Mouse (Mus musculus) cerebellum, adult 2 months (tissue): ENCODE results near the gene Rundc1. TPM values are rescaled to one million over a fixed set of nuclear protein-coding genes. Genes with fewer than 3 reads are reported as not detected.
A peak's percentile ranks its signal among the peaks of the same experiment; 100 is the strongest.

Source experiments
- DNase-seq, 2 experiments: peaks; one replicate each; pipeline ENCODE4 v3.0.0; 2021
- H3K27ac ChIP-seq: fragments of 200-500 bp; 2 replicates; pipeline ENCODE4 v1.5.1; 2012; ENCODE audit warnings: low read length, control low read depth, inconsistent platforms; ENCODE audit not compliant: insufficient read depth
- H3K27me3 ChIP-seq: fragments of 200-500 bp; 2 replicates; pipeline ENCODE4 v1.6.1; 2012; ENCODE audit warnings: inconsistent platforms, mild to moderate bottlenecking, low read length, moderate library complexity; ENCODE audit not compliant: control insufficient read depth, insufficient read depth
- H3K4me1 ChIP-seq: fragments of 200-500 bp; 2 replicates; pipeline ENCODE4 v1.6.1; 2011; ENCODE audit warnings: low read length; ENCODE audit not compliant: control insufficient read depth, insufficient read depth
- H3K4me3 ChIP-seq: fragments of 200-500 bp; replicated peaks from 2 replicates; pipeline ENCODE3; 2011; ENCODE audit warnings: mild to moderate bottlenecking, low read depth, low read length, control low read depth; ENCODE audit not compliant: insufficient read depth
- CTCF ChIP-seq: fragments of 200-500 bp; IDR thresholded peaks from 2 replicates; pipeline ENCODE4 v1.5.1; 2011; ENCODE audit warnings: low read depth, mild to moderate bottlenecking, control low read depth, low read length, moderate library complexity, borderline replicate concordance; ENCODE audit not compliant: insufficient read depth
- POLR2A ChIP-seq: fragments of 200-500 bp; IDR thresholded peaks from 2 replicates; pipeline ENCODE4 v1.6.1; 2011; ENCODE audit warnings: low read length, control low read depth, borderline replicate concordance; ENCODE audit not compliant: insufficient read depth
- WGBS: fragments of 180-500 bp; shearing (Covaris S2); methylation state at CpG from one replicate; pipeline ENCODE4 v1.1.7; 2018; 5-methylcytosine and 5-hydroxymethylcytosine counted together
- polyA plus RNA-seq: library from polyadenylated mRNA; depleted of rRNA; stranded (reverse); fragments of >200 nt; gene quantifications from 2 replicates; pipeline ENCODE4 v1.2.3, GENCODE M21; 2012

The Rundc1 gene
- polyA plus RNA-seq, 1 experiment, result 31.8 TPM

GRCm38 (mm10) chr11:101417101-101417855 lies 7.6 kb upstream of the Rundc1 start, which contains the start of gene Aarsd1:
Gene Aarsd1 (minus strand): TSS chr11:101417615.
- Histone ChIP-seq H3K27me3 (no peaks in the 10 kb centered on the region), H3K4me1 (no peaks in the 10 kb centered on the region), H3K27ac (peak within 1 kb of the TSS; percentile 60), H3K4me3 (peak within 1 kb of the TSS; percentile 90)
- TF ChIP-seq POLR2A (peak; percentile 77), CTCF (no peak)
- under 1% methylated on average over 45 of the region's 45 CpGs for WGBS
- DNase-seq, result peak; percentile 90 to 95

- no peak overlapping the region for H3K4me3 ChIP-seq
- no peaks in the 10 kb centered on the region; the same call in 1 of the 2 replicates for H3K4me1 ChIP-seq
- no peaks in the 10 kb centered on the region for H3K27me3 ChIP-seq
- H3K27ac ChIP-seq, result no peak overlapping the region
- WGBS, result 48% methylated on average over 6 of the region's 6 CpGs
- TF ChIP-seq POLR2A, result no peak
- TF ChIP-seq CTCF, result no peak
- no peak for DNase-seq
Measured at GRCm38 (mm10) chr11:101418991-101419390, 5.9 kb upstream of the Rundc1 start.

GRCm38 (mm10) chr11:101419610-101420009 lies 5.3 kb upstream of the Rundc1 start:
- TF ChIP-seq POLR2A (no peak), CTCF (no peak)
- H3K4me3 ChIP-seq, result no peak overlapping the region
- DNase-seq, result no peak
- H3K27me3 ChIP-seq, result no peaks in the 10 kb centered on the region
- H3K27ac ChIP-seq, result no peak overlapping the region
- WGBS, result 33% methylated on average over 3 of the region's 3 CpGs
- H3K4me1 ChIP-seq, result peaks cover 4% of the 10 kb centered on the region

- Histone ChIP-seq H3K4me3 (no peak overlapping the region), H3K27me3 (no peaks in the 10 kb centered on the region), H3K4me1 (peaks cover 4% of the 10 kb centered on the region), H3K27ac (no peak overlapping the region)
- TF ChIP-seq CTCF, result no peak
- no peak for TF ChIP-seq POLR2A
- WGBS, result 91% methylated on average over 5 of the region's 5 CpGs
- no peak for DNase-seq
Measured at GRCm38 (mm10) chr11:101420148-101420547, 4.7 kb upstream of the Rundc1 start.

GRCm38 (mm10) chr11:101424105-101424851 lies 607 bp upstream of the Rundc1 start, which contains the start of gene Gm27029:
Gene Gm27029 (minus strand): TSS chr11:101424796.
- peaks cover 9% of the 10 kb centered on the region for H3K4me1 ChIP-seq
- 2% methylated on average over 23 of the region's 23 CpGs for WGBS
- no peak for TF ChIP-seq CTCF
- no peak for TF ChIP-seq POLR2A
- peak within 1 kb of the TSS; percentile 98 for H3K4me3 ChIP-seq
- H3K27me3 ChIP-seq, result no peaks in the 10 kb centered on the region
- no peak for DNase-seq
- H3K27ac ChIP-seq, result peak within 1 kb of the TSS; percentile 78

GRCm38 (mm10) chr11:101426165-101426564 lies 1.3 kb downstream of the Rundc1 start:
- no peak for DNase-seq

GRCm38 (mm10) chr11:101431327-101431726 lies 6.4 kb downstream of the Rundc1 start:
- Histone ChIP-seq H3K27ac (no peak overlapping the region), H3K4me3 (no peak overlapping the region), H3K27me3 (no peaks in the 10 kb centered on the region), H3K4me1 (peaks cover 13% of the 10 kb centered on the region)
- WGBS, result 92% methylated on average over 9 of the region's 9 CpGs
- DNase-seq, result no peak
- TF ChIP-seq CTCF (no peak), POLR2A (no peak)

More at GRCm38 (mm10) chr11:101426165-101426564, 1.3 kb downstream of the Rundc1 start:
- H3K4me3 ChIP-seq, result peak overlapping the region; percentile 98
- H3K4me1 ChIP-seq, result peaks cover 9% of the 10 kb centered on the region
- H3K27ac ChIP-seq, result no peak overlapping the region
- 61% methylated on average over 8 of the region's 8 CpGs for WGBS
- no peaks in the 10 kb centered on the region for H3K27me3 ChIP-seq
- no peak for TF ChIP-seq CTCF
- no peak for TF ChIP-seq POLR2A
